In genomic region chr2:146502578-146503311, GRCm38 (mm10) we compare ENCODE assay signal across 8 mouse cellular contexts. TPM values are rescaled to one million over a fixed set of nuclear protein-coding genes. Genes with fewer than 3 reads are reported as not detected.
DNase-seq lines count a peak whose midpoint lies in the region; ATAC-seq and TF ChIP-seq lines count a peak whose summit lies in the region.

No protein-coding gene starts in this region.

- H3K36me3 ChIP-seq in heart, adult 2 months (ENCODE audit: control insufficient read depth, insufficient read depth, low read length): peaks cover 17% of the 10 kb centered on the region
- H3K36me3 ChIP-seq in kidney, embryonic 16.5 days (ENCODE audit: insufficient read depth, low read length): no peaks in the 10 kb centered on the region
- no peaks in the 10 kb centered on the region for H3K36me3 ChIP-seq in limb, embryonic 13.5 days

- TF ChIP-seq CTCF in heart, adult 2 months (IDR thresholded peaks at IDR 0.05): no peak

- H3K4me2 ChIP-seq in kidney, embryonic 16.5 days (replicated peaks; ENCODE audit: low read depth, low read length): no peak overlapping the region
- H3K4me2 ChIP-seq in limb, embryonic 13.5 days (replicated peaks): 0 out of 2 replicates have a peak overlapping the region, but pooled peaks have one; percentile 14

- peaks cover 1% of the 10 kb centered on the region; the same call in 1 of the 2 replicates for H3K79me2 ChIP-seq in heart, adult 2 months (replicated peaks; ENCODE audit: control insufficient read depth, insufficient read depth, low read length)

- H3K4me1 ChIP-seq in heart, adult 2 months (ENCODE audit: control insufficient read depth, insufficient read depth, low read length): peaks cover 15% of the 10 kb centered on the region
- peaks cover 8% of the 10 kb centered on the region for H3K4me1 ChIP-seq in kidney, embryonic 16.5 days (ENCODE audit: insufficient read depth, low read length)
- H3K4me1 ChIP-seq in limb, embryonic 13.5 days: peaks cover 13% of the 10 kb centered on the region

- TF ChIP-seq EP300 in heart, adult 2 months (IDR thresholded peaks at IDR 0.05; ENCODE audit: insufficient read depth, low read depth, low read length): peak; percentile 96

- peak; percentile 81; the same call in 1 of the 2 replicates for ATAC-seq in kidney, embryonic 16.5 days (ENCODE audit: low FRiP score, low TSS enrichment)
- ATAC-seq in limb, embryonic 13.5 days (ENCODE audit: low FRiP score, low read depth): peak; percentile 76; the same call in 1 of the 2 replicates

- H3K4me3 ChIP-seq in heart, adult 2 months: no peak overlapping the region
- no peak overlapping the region for H3K4me3 ChIP-seq in kidney, embryonic 16.5 days (ENCODE audit: low read length)
- H3K4me3 ChIP-seq in limb, embryonic 13.5 days: no peak overlapping the region

- no peak for TF ChIP-seq POLR2A in heart, adult 2 months (IDR thresholded peaks at IDR 0.05; ENCODE audit: insufficient read depth, low read depth, low read length)

- H3K9me3 ChIP-seq in kidney, embryonic 16.5 days (ENCODE audit: low read length): no peaks in the 10 kb centered on the region
- no peaks in the 10 kb centered on the region for H3K9me3 ChIP-seq in limb, embryonic 13.5 days

- no peak overlapping the region for H3K9ac ChIP-seq in heart, adult 2 months (ENCODE audit: low read depth, low read length)
- H3K9ac ChIP-seq in kidney, embryonic 16.5 days (replicated peaks; ENCODE audit: low read length): no peak overlapping the region
- no peak overlapping the region for H3K9ac ChIP-seq in limb, embryonic 13.5 days

- DNase-seq in adrenal gland, adult 8-10 months: peak; percentile 24
- DNase-seq in adrenal gland, adult 18-20 months (ENCODE audit: low spot score in 2 of 2): no peak
- peak; percentile 89 for DNase-seq in brain, adult 2 months (ENCODE audit: low read depth, low spot score)
- DNase-seq in heart, adult 2 months: peak; percentile 51 to 79
- peak; percentile 86 to 92 for DNase-seq in right cerebral cortex, postnatal 10 days (ENCODE audit: low spot score in 2 of 2)
- DNase-seq in cerebellum, adult 9-11 months: no peak

- peak overlapping the region; percentile 79 for H3K27ac ChIP-seq in heart, adult 2 months
- H3K27ac ChIP-seq in kidney, embryonic 16.5 days (ENCODE audit: low read length): no peak overlapping the region
- peak overlapping the region; percentile 22; the same call in 1 of the 2 replicates for H3K27ac ChIP-seq in limb, embryonic 13.5 days

- intact Hi-C loops in heart, adult 2 months (cut with DNase I): no loop called here

- no peaks in the 10 kb centered on the region for H3K27me3 ChIP-seq in heart, adult 2 months (ENCODE audit: control insufficient read depth, insufficient read depth, low read length)
- H3K27me3 ChIP-seq in kidney, embryonic 16.5 days (ENCODE audit: insufficient read depth, low read length): no peaks in the 10 kb centered on the region
- no peaks in the 10 kb centered on the region for H3K27me3 ChIP-seq in limb, embryonic 13.5 days

- WGBS in heart, adult 2 months: 12% methylated on average over 9 of the region's 9 CpGs
- WGBS in kidney, embryonic 16.5 days: 63% methylated on average over 9 of the region's 9 CpGs
- WGBS in limb, embryonic 13.5 days: 65% methylated on average over 9 of the region's 9 CpGs

RNA-seq across cellular contexts. Expression of gene Ralgapa2, which starts 9.4 kb away (rescaled TPM):
- total RNA-seq in adrenal gland, adult 8-10 months (2022): 10 to 100 TPM; 17.8 to 27.6 (median 24.6) TPM
- total RNA-seq in adrenal gland, adult 18-20 months (2021): 10 to 100 TPM; 24.6 to 37.7 TPM
- 10 to 100 TPM; 36.7 to 41.3 TPM for total RNA-seq in heart, adult 2 months (2021)
- 14.5 and 25.3 TPM in 2 replicates for polyA plus RNA-seq in heart, adult 2 months (2012; rRNA removed)
- polyA plus RNA-seq in kidney, embryonic 16.5 days (2015; fragmentation: Nextera tagmentation; extraction: Ambion mirVana): 6.8 and 8.0 TPM in 2 replicates
- 6.5 and 6.7 TPM in 2 replicates for polyA plus RNA-seq in limb, embryonic 13.5 days (2015; fragmentation: Nextera tagmentation; extraction: Ambion mirVana)

Comparison
In these comparisons a context has a peak if more than half of its experiments do, and no peak if none do; other contexts are left out.
1. DNase-seq: peak in adrenal gland, adult 8-10 months (single experiment), brain, adult 2 months (single experiment), heart, adult 2 months (2 of 2) and right cerebral cortex, postnatal 10 days (2 of 2); none in adrenal gland, adult 18-20 months (0 of 2) and cerebellum, adult 9-11 months (single experiment).